Mouse (Mus musculus): ENCODE data around the gene Omp.
"Not testable (repeated sequence)": the region's sequence is repeated elsewhere in the genome, so short reads cannot be mapped to it uniquely, and the experiment has no call there.

The Omp gene

GRCm38 (mm10) chr7:98145402-98145801 lies at the start of gene Omp:
Gene Omp, minus strand, starts transcription at chr7:98145502.
- no peak for DNase-seq

GRCm38 (mm10) chr7:98194026-98194792 lies 48.9 kb upstream of the Omp start:
- DNase-seq, result no peak

GRCm38 (mm10) chr7:98193515-98194025 lies 48.3 kb upstream of the Omp start:
- peak in 1 of 2 experiments; percentile 40 for DNase-seq

- DNase-seq, result no peak
Measured at GRCm38 (mm10) chr7:98191571-98192250, 46.4 kb upstream of the Omp start.

- DNase-seq, result no peak
Measured at GRCm38 (mm10) chr7:98190578-98190977, 45.3 kb upstream of the Omp start.

GRCm38 (mm10) chr7:98189745-98190144 lies 44.4 kb upstream of the Omp start:
- DNase-seq, result no peak

- DNase-seq, result no peak
Measured at GRCm38 (mm10) chr7:98188680-98189079, 43.4 kb upstream of the Omp start.

- DNase-seq, result no peak
Measured at GRCm38 (mm10) chr7:98188238-98188637, 42.9 kb upstream of the Omp start.

- not testable (repeated sequence) for DNase-seq
Measured at GRCm38 (mm10) chr7:98187332-98187731, 42.0 kb upstream of the Omp start.

GRCm38 (mm10) chr7:98186637-98187036 lies 41.3 kb upstream of the Omp start:
- DNase-seq, result no peak

- no peak for DNase-seq
Measured at GRCm38 (mm10) chr7:98185326-98185725, 40.0 kb upstream of the Omp start.

- no peak for DNase-seq
Measured at GRCm38 (mm10) chr7:98178560-98179231, 33.4 kb upstream of the Omp start.

GRCm38 (mm10) chr7:98177929-98178559 lies 32.7 kb upstream of the Omp start, which contains the start of gene Capn5:
Gene Capn5, minus strand, starts transcription at chr7:98178274.
- peak; percentile 55 to 72 for DNase-seq

- no peak for DNase-seq
Measured at GRCm38 (mm10) chr7:98177566-98177928, 32.2 kb upstream of the Omp start.

GRCm38 (mm10) chr7:98177071-98177485 lies 31.8 kb upstream of the Omp start:
- DNase-seq, result no peak

- no peak for DNase-seq
Measured at GRCm38 (mm10) chr7:98176322-98177070, 31.2 kb upstream of the Omp start.

GRCm38 (mm10) chr7:98174883-98175755 lies 29.8 kb upstream of the Omp start:
- DNase-seq, result no peak

- no peak for DNase-seq
Measured at GRCm38 (mm10) chr7:98173408-98173807, 28.1 kb upstream of the Omp start.

GRCm38 (mm10) chr7:98172661-98173060 lies 27.4 kb upstream of the Omp start:
- no peak for DNase-seq

- no peak for DNase-seq
Measured at GRCm38 (mm10) chr7:98171141-98172073, 26.1 kb upstream of the Omp start.

Measured in spleen, adult 18-20 months (tissue).